Mouse (Mus musculus) cerebellum, adult 11 months (tissue): ENCODE results near the gene Znrf1.
"Not testable (repeated sequence)": the region's sequence is repeated elsewhere in the genome, so short reads cannot be mapped to it uniquely, and the experiment has no call there.

Experiments used
- DNase-seq: peaks from one replicate; pipeline ENCODE4 v3.0.0; 2022

Znrf1 gene

GRCm38 (mm10) chr8:111536031-111536977, at the start of gene Znrf1:
TSS of gene Znrf1 (plus strand) at chr8:111536097.
- peak; percentile 67 for DNase-seq

- DNase-seq, result no peak
Measured at GRCm38 (mm10) chr8:111490034-111490591, 45.8 kb upstream of the Znrf1 start.

GRCm38 (mm10) chr8:111491191-111491590, 44.7 kb upstream of the Znrf1 start:
- no peak for DNase-seq

GRCm38 (mm10) chr8:111492508-111492907, 43.4 kb upstream of the Znrf1 start:
- no peak for DNase-seq

- no peak for DNase-seq
Measured at GRCm38 (mm10) chr8:111493176-111493575, 42.7 kb upstream of the Znrf1 start.

GRCm38 (mm10) chr8:111496326-111496725, 39.6 kb upstream of the Znrf1 start:
- no peak for DNase-seq

GRCm38 (mm10) chr8:111498249-111498648, 37.6 kb upstream of the Znrf1 start:
- DNase-seq, result not testable (repeated sequence)

GRCm38 (mm10) chr8:111501724-111502464, 34.0 kb upstream of the Znrf1 start:
- no peak for DNase-seq

GRCm38 (mm10) chr8:111508566-111508965, 27.3 kb upstream of the Znrf1 start:
- DNase-seq, result no peak

- DNase-seq, result no peak
Measured at GRCm38 (mm10) chr8:111509278-111509677, 26.6 kb upstream of the Znrf1 start.

- DNase-seq, result no peak
Measured at GRCm38 (mm10) chr8:111510401-111510800, 25.5 kb upstream of the Znrf1 start.

GRCm38 (mm10) chr8:111512941-111513340, 23.0 kb upstream of the Znrf1 start:
- DNase-seq, result no peak

GRCm38 (mm10) chr8:111513446-111513845, 22.5 kb upstream of the Znrf1 start:
- no peak for DNase-seq

- no peak for DNase-seq
Measured at GRCm38 (mm10) chr8:111516451-111517035, 19.4 kb upstream of the Znrf1 start.

- DNase-seq, result no peak
Measured at GRCm38 (mm10) chr8:111517466-111517865, 18.4 kb upstream of the Znrf1 start.

GRCm38 (mm10) chr8:111521713-111522429, 14.0 kb upstream of the Znrf1 start, which contains the start of gene Wdr59:
TSS of gene Wdr59 (minus strand) at chr8:111522092.
- peak; percentile 97 for DNase-seq

GRCm38 (mm10) chr8:111526403-111527024, 9.4 kb upstream of the Znrf1 start:
- DNase-seq, result no peak

GRCm38 (mm10) chr8:111527149-111527548, 8.7 kb upstream of the Znrf1 start:
- no peak for DNase-seq

GRCm38 (mm10) chr8:111528071-111528470, 7.8 kb upstream of the Znrf1 start:
- no peak for DNase-seq

- no peak for DNase-seq
Measured at GRCm38 (mm10) chr8:111531191-111531590, 4.7 kb upstream of the Znrf1 start.

GRCm38 (mm10) chr8:111531621-111532020, 4.3 kb upstream of the Znrf1 start:
- no peak for DNase-seq

GRCm38 (mm10) chr8:111533503-111533902, 2.4 kb upstream of the Znrf1 start:
- DNase-seq, result no peak
